Mouse (Mus musculus) heart, embryonic 12.5 days (tissue): ENCODE measurements at regions not wholly inside any gene's neighbourhood (a gene's known extent, or its start where the extent isn't known, plus 50 kb on each side); places are given as distances from the start of the nearest gene placed in this dataset.

Experiments
- ATAC-seq: fragments of 200-750 bp; cut with Nextera tagmentation; 2 replicates; pipeline ENCODE4 v1.8.0; 2017; ENCODE audit warnings: moderate TSS enrichment, moderate library complexity; ENCODE audit not compliant: insufficient number of reproducible peaks, low FRiP score
- H3K27ac ChIP-seq: fragments of 300-500 bp; sonication (generic); 2 replicates; pipeline ENCODE4 v1.5.1; 2016; ENCODE audit warnings: mild to moderate bottlenecking, moderate library complexity; ENCODE audit not compliant: poor library complexity, severe bottlenecking
- H3K27me3 ChIP-seq: fragments of 300-500 bp; sonication (generic); replicated peaks from 2 replicates; pipeline ENCODE4 v1.6.1; 2016; ENCODE audit warnings: mild to moderate bottlenecking, moderate library complexity
- H3K36me3 ChIP-seq: fragments of 300-500 bp; sonication (generic); 2 replicates; pipeline ENCODE4 v1.6.1; 2016; ENCODE audit warnings: mild to moderate bottlenecking, moderate library complexity
- H3K4me1 ChIP-seq: fragments of 300-500 bp; sonication (generic); replicated peaks from 2 replicates; pipeline ENCODE4 v1.6.1; 2016; ENCODE audit warnings: mild to moderate bottlenecking
- H3K4me2 ChIP-seq: fragments of 300-500 bp; sonication (generic); 2 replicates; pipeline ENCODE4 v1.6.1; 2016; ENCODE audit warnings: mild to moderate bottlenecking, moderate library complexity
- H3K4me3 ChIP-seq: fragments of 300-500 bp; sonication (generic); 2 replicates; pipeline ENCODE4 v1.5.1; 2016; ENCODE audit warnings: mild to moderate bottlenecking
- H3K9ac ChIP-seq: fragments of 300-500 bp; sonication (generic); 2 replicates; pipeline ENCODE4 v1.6.1; 2016; ENCODE audit warnings: mild to moderate bottlenecking, moderate library complexity
- H3K9me3 ChIP-seq: fragments of 300-500 bp; sonication (generic); replicated peaks from 2 replicates; pipeline ENCODE4 v1.6.1; 2016; ENCODE audit warnings: mild to moderate bottlenecking, moderate library complexity
- WGBS: fragments of 180-500 bp; shearing (Covaris S2); methylation state at CpG from one replicate; pipeline ENCODE4 v1.1.7; 2016; 5-methylcytosine and 5-hydroxymethylcytosine counted together

DNA sequence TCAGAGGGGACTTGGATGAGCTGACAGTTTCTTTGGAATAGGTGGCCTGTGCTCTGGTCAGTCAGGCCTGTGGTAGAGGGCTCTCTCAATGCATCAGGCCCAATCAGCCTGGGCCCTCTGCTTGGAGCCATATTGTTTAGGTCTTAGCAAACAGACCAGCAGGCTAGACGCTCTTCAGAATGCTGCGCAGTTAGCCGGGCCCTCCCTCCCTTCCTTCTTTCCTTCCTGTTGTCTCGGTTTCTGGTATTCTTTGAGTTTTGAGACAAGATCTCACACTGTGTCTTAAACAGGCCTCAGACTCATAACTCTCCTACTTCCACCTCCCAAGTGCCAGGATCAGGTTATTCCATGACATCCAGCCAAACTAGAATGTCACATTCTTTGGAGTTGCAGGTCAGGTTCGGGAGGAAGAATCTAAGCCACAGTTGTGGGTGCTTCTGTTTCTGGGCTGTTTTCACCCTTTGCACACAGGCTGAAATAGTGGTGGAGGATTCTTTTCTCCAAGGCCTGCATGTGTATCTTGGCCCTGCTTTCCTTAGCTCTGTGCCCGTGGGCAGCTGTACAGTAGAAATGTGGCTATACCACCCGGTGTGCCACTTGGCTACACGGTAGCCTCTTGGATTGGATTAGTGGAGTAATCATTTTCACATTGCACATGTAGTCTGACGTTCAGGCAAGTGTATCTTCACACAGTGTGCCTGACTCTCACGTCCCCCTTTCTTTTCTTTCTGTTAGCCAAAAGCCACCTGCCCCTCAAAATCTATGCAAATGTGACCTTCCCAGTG is 62.4 kb upstream of the Bcl6 start:
- no peak for ATAC-seq
- WGBS: 80% methylated on average over 10 of the region's 10 CpGs
- Histone ChIP-seq H3K27me3 (no peaks in the 10 kb centered on the region), H3K4me1 (no peaks in the 10 kb centered on the region), H3K9me3 (no peaks in the 10 kb centered on the region), H3K36me3 (no peaks in the 10 kb centered on the region), H3K27ac (no peak overlapping the region), H3K9ac (no peak overlapping the region), H3K4me3 (no peak overlapping the region), H3K4me2 (no peak overlapping the region)

DNA sequence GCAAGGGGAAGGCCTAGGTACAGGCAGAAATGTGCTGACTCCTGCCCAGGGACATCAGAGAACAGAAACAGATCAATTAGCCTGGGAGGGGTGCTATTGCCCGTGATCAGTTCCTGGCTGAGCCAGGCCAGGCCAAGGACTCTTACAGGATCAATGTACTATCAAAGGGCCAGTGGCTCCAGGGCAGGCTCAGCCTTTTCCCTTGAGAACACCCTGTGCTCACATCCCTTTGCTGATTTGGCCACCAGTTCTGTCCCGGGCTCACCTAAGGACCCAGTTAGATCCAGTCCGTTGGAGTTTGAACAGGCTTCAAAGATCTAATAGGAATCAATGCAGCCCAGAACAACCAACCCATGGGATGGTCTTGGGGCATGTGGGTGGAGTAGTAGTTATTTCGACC is 55.1 kb upstream of the Bcl6 start:
- Histone ChIP-seq H3K4me2 (no peak overlapping the region), H3K9me3 (no peaks in the 10 kb centered on the region), H3K4me1 (no peaks in the 10 kb centered on the region), H3K36me3 (no peaks in the 10 kb centered on the region), H3K27ac (no peak overlapping the region), H3K9ac (no peak overlapping the region), H3K27me3 (no peaks in the 10 kb centered on the region), H3K4me3 (no peak overlapping the region)
- WGBS: 66% methylated on average over 4 of the region's 4 CpGs
- no peak for ATAC-seq

- no peaks in the 10 kb centered on the region for H3K36me3 ChIP-seq
- no peak overlapping the region for H3K4me3 ChIP-seq
- no peak for ATAC-seq
- no peaks in the 10 kb centered on the region for H3K9me3 ChIP-seq
- no peaks in the 10 kb centered on the region for H3K27me3 ChIP-seq
- no peak overlapping the region for H3K9ac ChIP-seq
- 88% methylated on average over 3 of the region's 3 CpGs for whole genome bisulfite sequencing
- no peak overlapping the region for H3K27ac ChIP-seq
- H3K4me1 ChIP-seq: no peaks in the 10 kb centered on the region
- H3K4me2 ChIP-seq: no peak overlapping the region
Observed at GRCm38 (mm10) chr16:24042977-24043376, 54.3 kb upstream of the Bcl6 start.

- Histone ChIP-seq H3K27ac (no peak overlapping the region), H3K9me3 (no peaks in the 10 kb centered on the region), H3K27me3 (no peaks in the 10 kb centered on the region), H3K36me3 (no peaks in the 10 kb centered on the region), H3K4me1 (no peaks in the 10 kb centered on the region), H3K9ac (no peak overlapping the region), H3K4me3 (no peak overlapping the region), H3K4me2 (no peak overlapping the region)
- 78% methylated on average over 2 of the region's 2 CpGs for WGBS
- ATAC-seq: no peak
Observed at GRCm38 (mm10) chr16:24042216-24042615, 53.6 kb upstream of the Bcl6 start.

DNA sequence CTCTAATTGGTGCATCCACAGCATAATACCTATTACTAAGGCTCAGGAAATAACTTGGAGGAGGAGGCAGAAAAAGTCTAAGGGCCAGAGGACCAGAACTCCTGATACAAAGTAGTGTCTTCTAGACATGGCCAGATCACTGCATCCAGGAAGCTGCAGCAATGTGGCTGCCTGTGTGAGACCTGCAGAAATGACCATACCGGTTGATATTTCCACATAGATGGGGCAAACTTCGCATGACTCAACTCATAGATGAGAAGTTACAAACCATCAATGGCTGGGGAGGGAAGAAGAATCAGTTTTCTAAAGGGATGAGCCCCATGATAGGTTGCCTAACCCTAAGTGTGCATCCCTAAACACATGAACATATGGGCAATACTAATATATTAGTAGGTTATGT is 52.8 kb upstream of the Bcl6 start:
- Histone ChIP-seq H3K4me2 (no peak overlapping the region), H3K4me3 (no peak overlapping the region), H3K27ac (no peak overlapping the region), H3K36me3 (no peaks in the 10 kb centered on the region), H3K9ac (no peak overlapping the region), H3K4me1 (no peaks in the 10 kb centered on the region), H3K9me3 (no peaks in the 10 kb centered on the region), H3K27me3 (no peaks in the 10 kb centered on the region)
- 81% methylated on average over 2 of the region's 2 CpGs for WGBS
- ATAC-seq: no peak

- 78% methylated on average over 4 of the region's 4 CpGs for WGBS
- H3K27me3 ChIP-seq: no peaks in the 10 kb centered on the region
- H3K36me3 ChIP-seq: no peaks in the 10 kb centered on the region
- H3K4me3 ChIP-seq: no peak overlapping the region
- no peak overlapping the region for H3K27ac ChIP-seq
- no peak overlapping the region for H3K4me2 ChIP-seq
- H3K9ac ChIP-seq: no peak overlapping the region
- ATAC-seq: no peak
- H3K9me3 ChIP-seq: no peaks in the 10 kb centered on the region
- H3K4me1 ChIP-seq: no peaks in the 10 kb centered on the region
Observed at GRCm38 (mm10) chr16:24039765-24040164, 51.1 kb upstream of the Bcl6 start.
